Mouse (Mus musculus) gastrocnemius, postnatal 4 days (tissue): ENCODE measurements at regions not wholly inside any gene's neighbourhood (a gene's known extent, or its start where the extent isn't known, plus 50 kb on each side); places are given as distances from the start of the nearest gene placed in this dataset.

Source experiments
- DNase-seq, 2 experiments: peaks; one replicate each; pipeline ENCODE4 v3.0.0; 2021 to 2022; ENCODE audit warnings: low spot score in 2 of 2, mixed read lengths in 2 of 2

GRCm38 (mm10) chr8:37048912-37049692 is 55.7 kb downstream of the AI429214 start:
- DNase-seq, result no peak

GRCm38 (mm10) chr8:37049969-37050683 is 56.7 kb downstream of the AI429214 start:
- no peak for DNase-seq

- DNase-seq, result no peak
These were observed 57.3 kb downstream of the AI429214 start for GRCm38 (mm10) chr8:37050684-37051028.

GRCm38 (mm10) chr8:37056376-37056775 is 63.0 kb downstream of the AI429214 start:
- no peak for DNase-seq

GRCm38 (mm10) chr8:37058390-37058789 is 65.0 kb downstream of the AI429214 start:
- no peak for DNase-seq

GRCm38 (mm10) chr8:37062012-37062944 is 68.9 kb downstream of the AI429214 start:
- peak; percentile 73 to 81 for DNase-seq

- DNase-seq, result peak; percentile 48 to 80
These were observed 70.4 kb downstream of the AI429214 start for GRCm38 (mm10) chr8:37063764-37064331.

- DNase-seq, result no peak
These were observed 79.5 kb downstream of the AI429214 start for GRCm38 (mm10) chr8:37072905-37073304.

GRCm38 (mm10) chr8:37099727-37100126 is 106.3 kb downstream of the AI429214 start:
- no peak for DNase-seq

GRCm38 (mm10) chr8:37112386-37112785 is 119.0 kb downstream of the AI429214 start:
- peak in 1 of 2 experiments; percentile 93 for DNase-seq

GRCm38 (mm10) chr8:37125834-37126233 is 132.4 kb downstream of the AI429214 start:
- no peak for DNase-seq

GRCm38 (mm10) chr8:37129670-37130069 is 136.3 kb downstream of the AI429214 start:
- no peak for DNase-seq

- no peak for DNase-seq
These were observed 138.6 kb downstream of the AI429214 start for GRCm38 (mm10) chr8:37131988-37132387.

- no peak for DNase-seq
These were observed 141.0 kb downstream of the AI429214 start for GRCm38 (mm10) chr8:37134192-37134964.

GRCm38 (mm10) chr8:37150286-37150685 is 156.9 kb downstream of the AI429214 start:
- no peak for DNase-seq

- no peak for DNase-seq
These were observed 161.0 kb downstream of the AI429214 start for GRCm38 (mm10) chr8:37154361-37154760.

GRCm38 (mm10) chr8:37154946-37155345 is 161.5 kb downstream of the AI429214 start:
- no peak for DNase-seq

- DNase-seq, result peak; percentile 19 to 63
These were observed 166.1 kb downstream of the AI429214 start for GRCm38 (mm10) chr8:37159481-37159880.

- DNase-seq, result no peak
These were observed 203.5 kb downstream of the AI429214 start for GRCm38 (mm10) chr8:37196859-37197258.

GRCm38 (mm10) chr8:37215894-37216293 is 222.5 kb downstream of the AI429214 start:
- DNase-seq, result no peak
